Mouse (Mus musculus) midbrain, embryonic 10.5 days (tissue): Measurements from ENCODE around the gene Stk39. TPM values are rescaled to one million over a fixed set of nuclear protein-coding genes. Genes with fewer than 3 reads are reported as not detected.

Source experiments
- DNase-seq: peaks from one replicate; pipeline ENCODE4 v3.0.0-alpha.2; 2017; ENCODE audit warnings: low spot score
- H3K27ac ChIP-seq: fragments of 300-500 bp; sonication (generic); replicated peaks from 2 replicates; pipeline ENCODE4 v1.5.1; 2016; ENCODE audit warnings: mild to moderate bottlenecking
- H3K27me3 ChIP-seq: fragments of 300-500 bp; sonication (generic); 2 replicates; pipeline ENCODE4 v1.6.1; 2016; ENCODE audit warnings: low read depth, mild to moderate bottlenecking; ENCODE audit not compliant: poor library complexity, severe bottlenecking
- H3K36me3 ChIP-seq: fragments of 300-500 bp; sonication (generic); 2 replicates; pipeline ENCODE4 v1.6.1; 2016; ENCODE audit warnings: mild to moderate bottlenecking, moderate library complexity
- H3K4me1 ChIP-seq: fragments of 300-500 bp; sonication (generic); 2 replicates; pipeline ENCODE4 v1.6.1; 2016
- H3K4me3 ChIP-seq: fragments of 300-500 bp; sonication (generic); 2 replicates; pipeline ENCODE4 v1.5.1; 2016; ENCODE audit warnings: mild to moderate bottlenecking, moderate library complexity
- H3K9me3 ChIP-seq: fragments of 300-500 bp; sonication (generic); replicated peaks from 2 replicates; pipeline ENCODE4 v1.6.1; 2016; ENCODE audit warnings: mild to moderate bottlenecking
- WGBS: fragments of 180-500 bp; shearing (Covaris S2); methylation state at CpG from one replicate; pipeline ENCODE4 v1.1.7; 2016; 5-methylcytosine and 5-hydroxymethylcytosine counted together
- polyA plus RNA-seq: library from polyadenylated mRNA; unstranded; fragments of >200 nt; fragmentation: Nextera tagmentation; extraction: Ambion mirVana; gene quantifications from 2 replicates; pipeline ENCODE4 v1.2.1, GENCODE M21; 2016

The Stk39 gene
- polyA plus RNA-seq, 1 experiment from 2014 or later = 30.1 TPM

DNA sequence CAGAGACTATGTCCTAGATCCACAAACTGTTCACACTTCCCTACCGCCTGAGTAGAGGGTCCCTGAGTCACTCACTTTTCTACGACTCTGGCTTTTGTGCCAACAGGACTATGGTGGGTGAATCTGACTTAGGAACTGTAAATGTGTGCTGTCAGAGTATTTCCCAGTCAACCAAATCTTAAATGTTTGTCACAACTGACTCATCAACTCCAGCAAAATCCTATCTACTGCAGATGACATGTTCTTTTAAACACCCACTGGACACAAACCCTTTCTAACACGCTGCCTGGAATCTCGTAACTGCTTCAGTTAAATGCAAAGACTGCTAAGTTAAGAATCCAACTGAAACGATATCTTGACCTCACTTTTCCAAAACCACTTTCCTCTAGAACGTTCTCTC is 135.2 kb downstream of the Stk39 start:
- peaks cover 17% of the 10 kb centered on the region for H3K36me3 ChIP-seq
- DNase-seq = no peak
- no peak overlapping the region for H3K4me3 ChIP-seq
- peaks cover 16% of the 10 kb centered on the region for H3K4me1 ChIP-seq
- H3K9me3 ChIP-seq = no peaks in the 10 kb centered on the region
- no peak overlapping the region for H3K27ac ChIP-seq
- 92% methylated on average over 6 of the region's 6 CpGs for WGBS
- no peaks in the 10 kb centered on the region for H3K27me3 ChIP-seq

DNA sequence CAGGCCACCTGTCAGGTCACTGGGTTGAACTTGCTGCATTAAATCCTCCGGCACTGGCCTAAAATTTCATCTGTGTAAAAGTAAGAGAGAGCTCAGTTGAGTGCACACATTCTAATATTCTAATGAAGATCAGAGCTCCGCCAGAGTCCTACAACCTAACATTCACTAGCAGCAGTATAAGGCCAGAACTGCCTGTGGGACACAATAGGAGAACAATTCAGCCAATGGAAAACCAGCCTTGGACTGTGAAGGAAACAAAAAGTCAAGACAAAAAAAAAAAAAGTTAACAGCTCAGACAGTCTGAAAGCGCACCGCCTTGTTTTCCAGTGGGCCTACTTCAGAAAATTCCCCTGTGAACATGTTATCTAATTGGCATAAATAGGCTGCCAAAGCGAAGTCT is 137.1 kb downstream of the Stk39 start:
- whole genome bisulfite sequencing = 69% methylated on average over 5 of the region's 5 CpGs
- no peak for DNase-seq

DNA sequence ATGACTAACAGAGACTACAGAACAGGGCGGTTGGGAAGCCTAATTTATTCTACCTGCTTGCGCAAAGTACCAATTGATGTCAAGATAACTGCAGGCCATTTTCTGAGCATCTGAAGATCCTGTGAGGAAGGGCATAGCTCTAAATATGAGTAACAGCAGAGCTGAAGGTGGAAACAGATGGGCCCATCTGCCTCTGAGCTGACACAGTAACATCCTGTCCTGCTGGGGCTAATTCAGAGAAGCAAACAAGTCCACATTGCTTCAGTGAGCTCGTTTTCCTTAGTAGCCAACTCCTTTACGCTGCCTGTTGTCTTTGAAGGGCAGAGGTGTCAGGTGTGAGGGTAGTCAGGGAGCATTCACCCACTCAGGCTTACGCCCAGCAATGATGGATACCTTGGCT is 146.8 kb downstream of the Stk39 start:
- no peaks in the 10 kb centered on the region for H3K27me3 ChIP-seq
- H3K4me3 ChIP-seq = no peak overlapping the region
- no peak for DNase-seq
- WGBS = 80% methylated on average over 5 of the region's 5 CpGs
- no peaks in the 10 kb centered on the region for H3K9me3 ChIP-seq
- no peak overlapping the region for H3K27ac ChIP-seq
- peaks cover 13% of the 10 kb centered on the region for H3K4me1 ChIP-seq
- no peaks in the 10 kb centered on the region; the same call in 1 of the 2 replicates for H3K36me3 ChIP-seq

More for the DNA sequence above, 137.1 kb downstream of the Stk39 start:
- Histone ChIP-seq H3K4me3 (no peak overlapping the region), H3K27me3 (no peaks in the 10 kb centered on the region), H3K27ac (no peak overlapping the region), H3K9me3 (no peaks in the 10 kb centered on the region), H3K36me3 (peaks cover 14% of the 10 kb centered on the region), H3K4me1 (peaks cover 16% of the 10 kb centered on the region)

DNA sequence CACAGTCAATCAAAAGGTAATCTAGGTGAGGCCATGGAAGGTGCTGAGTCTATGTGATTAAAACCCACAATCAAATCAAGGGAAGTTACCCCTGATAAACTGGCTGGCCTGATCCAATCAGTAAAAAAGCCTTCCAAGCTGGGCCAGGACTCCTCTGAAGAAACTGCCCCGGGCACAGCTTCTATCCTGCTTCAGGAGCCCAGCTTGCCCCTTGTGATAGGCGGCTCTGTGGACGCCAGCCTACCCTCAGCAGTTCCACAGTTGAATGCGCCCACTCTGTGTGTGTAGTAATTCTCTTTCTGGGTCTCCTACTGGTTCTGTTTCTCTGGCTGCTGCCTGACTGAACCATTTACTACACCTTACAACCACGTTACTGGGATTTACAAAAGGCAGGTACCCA is 150.8 kb downstream of the Stk39 start:
- no peak overlapping the region for H3K4me3 ChIP-seq
- no peaks in the 10 kb centered on the region for H3K36me3 ChIP-seq
- WGBS = 76% methylated on average over 5 of the region's 5 CpGs
- no peaks in the 10 kb centered on the region for H3K27me3 ChIP-seq
- no peaks in the 10 kb centered on the region for H3K9me3 ChIP-seq
- H3K27ac ChIP-seq = peak overlapping the region; percentile 52
- H3K4me1 ChIP-seq = peaks cover 36% of the 10 kb centered on the region
- no peak for DNase-seq

DNA sequence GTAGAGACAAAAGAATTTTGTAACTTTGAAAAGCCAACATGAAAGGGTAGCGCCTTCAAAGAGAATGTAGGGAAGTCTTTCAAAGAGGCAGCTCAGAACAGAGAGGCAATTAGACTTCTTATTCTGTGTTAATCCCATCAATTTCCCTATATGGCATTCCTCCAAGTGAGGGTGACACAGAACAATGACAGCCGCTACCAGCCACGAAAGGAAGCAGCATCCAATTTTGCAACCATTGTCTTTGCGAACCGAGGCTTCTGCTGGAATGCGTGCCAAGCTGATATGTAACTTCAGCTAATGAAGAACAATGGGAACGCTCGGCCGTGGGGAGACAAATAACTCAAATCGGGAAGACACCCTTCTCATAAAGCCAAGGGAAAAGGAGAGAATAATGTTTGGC is 151.4 kb downstream of the Stk39 start:
- no peaks in the 10 kb centered on the region for H3K9me3 ChIP-seq
- H3K36me3 ChIP-seq = no peaks in the 10 kb centered on the region
- peaks cover 40% of the 10 kb centered on the region for H3K4me1 ChIP-seq
- no peak overlapping the region for H3K4me3 ChIP-seq
- 29% methylated on average over 10 of the region's 10 CpGs for WGBS
- no peak for DNase-seq
- peak overlapping the region; percentile 52; the same call in 1 of the 2 replicates for H3K27ac ChIP-seq
- no peaks in the 10 kb centered on the region for H3K27me3 ChIP-seq

DNA sequence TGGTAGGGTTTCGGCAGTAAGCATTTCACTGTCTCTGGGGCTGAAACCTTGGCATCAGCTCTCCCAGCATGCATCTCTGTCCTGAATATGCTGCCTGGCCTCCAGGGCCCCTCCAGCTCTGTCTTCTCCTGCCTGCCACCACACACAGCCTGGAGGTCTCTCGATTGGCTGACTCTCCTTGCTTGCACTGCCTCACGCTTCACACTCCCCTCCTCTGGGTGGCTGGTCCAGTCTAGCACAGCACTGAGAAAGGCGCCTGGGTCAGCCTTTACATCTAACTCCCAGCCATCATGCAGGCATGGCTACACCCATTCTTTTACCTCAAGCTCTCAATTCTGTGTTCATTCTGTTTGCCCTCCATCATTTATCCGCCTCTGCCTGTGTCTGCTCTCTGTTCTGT is 153.6 kb downstream of the Stk39 start:
- no peaks in the 10 kb centered on the region for H3K27me3 ChIP-seq
- peaks cover 8% of the 10 kb centered on the region; the same call in 1 of the 2 replicates for H3K36me3 ChIP-seq
- peaks cover 47% of the 10 kb centered on the region for H3K4me1 ChIP-seq
- DNase-seq = no peak
- H3K27ac ChIP-seq = 0 out of 2 replicates have a peak overlapping the region, but pooled peaks have one; percentile 28
- no peak overlapping the region for H3K4me3 ChIP-seq
- H3K9me3 ChIP-seq = no peaks in the 10 kb centered on the region
- WGBS = 70% methylated on average over 5 of the region's 5 CpGs

DNA sequence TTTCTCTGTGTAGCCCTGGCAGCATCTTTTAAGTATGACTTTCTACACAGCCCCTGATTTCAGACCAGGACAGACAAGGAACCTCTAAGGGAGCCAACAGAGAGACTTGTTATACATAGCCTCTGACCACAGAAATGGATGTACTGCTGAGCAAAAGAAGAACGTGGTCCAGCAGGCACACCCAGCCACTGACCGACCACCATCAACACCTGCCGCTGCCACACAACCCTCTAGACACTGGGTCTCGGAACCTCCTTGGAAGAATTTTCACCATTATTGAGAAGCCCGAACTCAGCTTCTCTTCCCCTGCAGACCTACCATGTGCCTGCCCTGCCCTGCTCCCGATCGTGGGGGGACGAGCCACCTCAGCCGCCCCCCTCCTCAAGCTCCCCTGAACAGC is 154.2 kb downstream of the Stk39 start:
- WGBS = 88% methylated on average over 9 of the region's 9 CpGs
- Histone ChIP-seq H3K9me3 (no peaks in the 10 kb centered on the region), H3K27ac (0 out of 2 replicates have a peak overlapping the region, but pooled peaks have one; percentile 4), H3K4me1 (peaks cover 47% of the 10 kb centered on the region), H3K4me3 (no peak overlapping the region), H3K36me3 (peaks cover 13% of the 10 kb centered on the region), H3K27me3 (no peaks in the 10 kb centered on the region)
- no peak for DNase-seq

DNA sequence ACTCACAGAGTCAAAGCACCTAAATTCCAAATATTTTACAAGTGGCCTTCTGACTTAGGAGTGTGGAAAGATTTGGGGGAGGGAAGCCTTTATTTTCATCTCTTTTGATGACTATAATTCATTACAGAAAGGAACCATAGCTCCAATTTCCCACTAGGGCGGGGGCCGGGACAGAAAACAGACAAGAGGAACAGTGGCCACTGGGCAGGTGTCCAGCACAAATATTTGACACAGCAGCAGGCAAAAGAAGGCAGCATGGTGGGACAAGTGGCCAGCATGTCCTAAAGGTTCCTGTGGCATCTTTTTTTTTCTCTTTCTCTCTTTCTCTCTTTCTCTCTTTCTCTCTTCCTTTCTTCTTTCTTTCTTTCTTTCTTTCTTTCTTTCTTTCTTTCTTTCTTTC is 154.6 kb downstream of the Stk39 start:
- H3K36me3 ChIP-seq = peaks cover 14% of the 10 kb centered on the region
- H3K27ac ChIP-seq = no peak overlapping the region
- peaks cover 47% of the 10 kb centered on the region for H3K4me1 ChIP-seq
- 80% methylated on average over 2 of the region's 2 CpGs for WGBS
- H3K9me3 ChIP-seq = no peaks in the 10 kb centered on the region
- no peak overlapping the region for H3K4me3 ChIP-seq
- DNase-seq = no peak
- H3K27me3 ChIP-seq = no peaks in the 10 kb centered on the region

DNA sequence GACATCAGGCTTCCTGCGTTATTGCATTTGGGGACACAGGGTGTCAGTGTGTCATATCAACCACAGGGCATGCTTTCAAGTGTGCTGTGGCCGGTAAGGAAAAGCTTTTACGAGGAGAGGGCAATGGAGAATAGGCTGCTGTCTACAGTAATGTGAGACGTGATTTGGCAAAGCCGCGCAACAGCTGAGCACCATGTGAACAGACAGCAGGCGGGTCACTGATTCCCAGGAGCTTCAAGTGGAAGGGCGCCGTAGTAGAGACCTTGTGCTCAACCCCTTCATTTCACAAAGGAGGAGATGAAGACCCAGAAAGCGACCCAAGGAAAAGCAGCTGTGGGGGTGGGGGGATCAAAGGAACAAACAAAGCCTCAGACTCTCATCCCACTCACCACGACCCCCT is 156.8 kb downstream of the Stk39 start:
- DNase-seq = no peak
- no peak overlapping the region for H3K4me3 ChIP-seq
- H3K27me3 ChIP-seq = no peaks in the 10 kb centered on the region
- H3K36me3 ChIP-seq = peaks cover 27% of the 10 kb centered on the region
- H3K4me1 ChIP-seq = peaks cover 34% of the 10 kb centered on the region
- WGBS = 80% methylated on average over 11 of the region's 11 CpGs
- no peaks in the 10 kb centered on the region for H3K9me3 ChIP-seq
- H3K27ac ChIP-seq = peak overlapping the region; percentile 46; the same call in 1 of the 2 replicates

DNA sequence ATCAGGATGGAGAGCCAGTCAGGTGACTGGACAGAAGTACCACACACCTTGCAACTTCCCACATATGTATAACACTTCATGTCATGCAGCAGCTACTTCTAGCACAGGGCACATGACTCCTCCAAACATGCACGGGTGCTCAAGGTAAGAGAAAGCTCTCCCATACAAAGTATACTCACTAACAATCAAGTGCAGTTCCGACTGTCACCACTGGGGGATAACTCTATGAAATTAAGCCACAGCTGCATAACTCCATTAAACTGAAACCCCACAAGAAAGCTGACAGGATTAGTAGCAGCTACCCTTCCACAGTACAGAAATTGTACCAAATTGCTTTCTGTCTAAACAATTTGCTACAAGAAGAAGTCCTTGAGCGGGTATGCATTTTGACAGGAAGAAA is 161.9 kb downstream of the Stk39 start:
- H3K27me3 ChIP-seq = no peaks in the 10 kb centered on the region
- WGBS = 89% methylated on average over 3 of the region's 3 CpGs
- no peaks in the 10 kb centered on the region for H3K9me3 ChIP-seq
- no peak for DNase-seq
- peaks cover 76% of the 10 kb centered on the region for H3K36me3 ChIP-seq
- no peak overlapping the region for H3K4me3 ChIP-seq
- H3K27ac ChIP-seq = no peak overlapping the region
- H3K4me1 ChIP-seq = peaks cover 1% of the 10 kb centered on the region

DNA sequence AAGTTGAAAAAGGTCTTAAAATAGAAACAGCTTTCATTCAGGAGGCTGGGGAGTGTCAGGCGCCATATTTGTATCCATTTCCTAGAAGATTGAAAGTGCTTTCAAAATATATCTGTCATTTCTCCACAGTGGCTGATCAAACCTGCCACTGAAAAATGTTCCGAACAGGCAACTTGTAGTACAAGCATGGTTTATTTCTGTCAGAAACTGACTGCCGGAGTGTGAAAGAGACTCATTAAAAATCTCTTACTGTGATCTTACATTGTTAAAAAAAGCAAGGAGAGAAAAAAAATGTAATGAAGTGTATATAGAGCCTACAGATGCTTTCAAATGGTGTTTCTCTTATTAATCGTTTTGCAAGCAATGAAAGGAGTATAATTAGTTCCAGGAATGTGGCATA is 165.5 kb downstream of the Stk39 start:
- no peak for DNase-seq
- Histone ChIP-seq H3K27me3 (no peaks in the 10 kb centered on the region), H3K4me3 (no peak overlapping the region), H3K4me1 (peaks cover 9% of the 10 kb centered on the region), H3K27ac (no peak overlapping the region), H3K9me3 (no peaks in the 10 kb centered on the region), H3K36me3 (peaks cover 83% of the 10 kb centered on the region)
- 92% methylated on average over 4 of the region's 4 CpGs for WGBS

DNA sequence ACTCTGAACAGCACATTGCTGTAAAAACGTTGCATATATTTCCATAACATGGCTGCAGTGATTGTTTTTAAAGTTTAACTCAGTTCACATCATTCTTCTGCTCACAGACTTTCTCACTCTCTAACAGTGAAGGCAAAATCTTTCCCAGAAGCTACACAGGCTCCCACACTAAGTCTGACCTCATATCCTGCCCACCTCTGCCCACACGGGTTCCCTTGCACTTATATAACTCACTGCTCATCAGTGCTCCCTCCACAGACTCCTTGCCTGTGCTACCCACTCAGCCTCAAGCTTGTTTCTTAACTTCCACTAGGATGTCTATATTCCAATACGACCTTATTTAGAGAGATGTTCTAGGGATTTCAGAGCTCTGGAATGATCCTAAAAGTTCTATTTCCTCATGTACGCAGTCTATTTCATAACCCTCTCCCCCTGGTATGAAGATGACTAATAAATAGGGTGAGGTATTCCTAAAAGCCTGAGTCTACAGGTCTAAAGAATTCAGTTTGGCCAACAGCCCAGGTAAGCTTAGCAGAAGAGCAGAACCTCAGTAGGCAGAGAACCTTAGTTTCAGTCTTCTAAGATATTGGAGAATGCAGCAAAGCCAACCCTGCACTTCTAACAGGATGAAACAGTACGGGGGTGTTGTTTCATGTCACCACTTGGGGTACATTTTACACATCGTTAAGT is 167.2 kb downstream of the Stk39 start:
- Histone ChIP-seq H3K4me1 (peaks cover 9% of the 10 kb centered on the region), H3K27me3 (no peaks in the 10 kb centered on the region), H3K27ac (no peak overlapping the region), H3K9me3 (no peaks in the 10 kb centered on the region), H3K36me3 (peaks cover 67% of the 10 kb centered on the region), H3K4me3 (no peak overlapping the region)
- WGBS = 92% methylated on average over 6 of the region's 6 CpGs
- DNase-seq = no peak

DNA sequence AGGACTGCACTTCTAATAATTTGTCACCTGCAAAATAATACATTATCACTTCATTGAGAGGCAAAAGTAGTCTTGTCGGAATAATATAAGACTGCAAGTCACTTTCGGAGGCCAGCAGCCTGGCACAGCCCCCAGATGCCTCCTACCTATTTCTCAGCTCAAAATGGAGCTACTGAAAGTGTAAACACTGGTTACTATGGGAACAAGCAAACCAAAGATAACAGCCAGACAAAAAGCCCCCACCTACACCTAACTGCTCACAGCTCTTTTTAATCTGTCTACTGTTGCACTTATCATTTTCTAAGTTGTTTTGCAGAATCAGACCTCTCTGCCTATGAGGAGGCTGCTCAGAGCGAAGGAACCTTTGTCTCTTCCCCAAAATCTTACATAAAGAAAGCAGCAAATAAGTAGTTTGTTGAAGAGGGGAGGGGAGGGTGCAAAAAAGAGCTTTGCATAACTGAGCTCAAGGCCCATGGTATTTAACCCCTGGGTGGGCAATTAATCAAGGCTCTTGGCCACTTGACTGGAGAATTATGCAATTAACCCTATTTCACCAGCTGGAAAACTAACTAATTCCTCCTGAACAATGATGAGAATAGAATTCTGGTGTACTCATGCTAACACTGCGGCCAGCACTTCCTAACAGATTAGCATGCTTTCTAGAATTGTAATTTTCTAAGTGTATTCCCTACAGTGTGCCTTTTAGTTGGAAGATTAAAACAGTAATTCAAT is 170.1 kb downstream of the Stk39 start:
- DNase-seq = no peak
- no peaks in the 10 kb centered on the region for H3K9me3 ChIP-seq
- no peak overlapping the region; the same call in 1 of the 2 replicates for H3K27ac ChIP-seq
- H3K4me1 ChIP-seq = peaks cover 9% of the 10 kb centered on the region
- WGBS = 64% methylated on average over 4 of the region's 4 CpGs
- H3K4me3 ChIP-seq = no peak overlapping the region
- peaks cover 65% of the 10 kb centered on the region for H3K36me3 ChIP-seq
- H3K27me3 ChIP-seq = no peaks in the 10 kb centered on the region
